Mouse (Mus musculus) megakaryocyte, embryonic 14.5 days (primary cell): ENCODE measurements at regions not wholly inside any gene's neighbourhood (a gene's known extent, or its start where the extent isn't known, plus 50 kb on each side); places are given as distances from the start of the nearest gene placed in this dataset.

Source experiments
- FLI1 ChIP-seq: IDR thresholded peaks from 2 replicates; pipeline ENCODE4 v1.6.1; 2012; ENCODE audit warnings: low read length, inconsistent platforms, mixed read lengths
- GATA1 ChIP-seq: IDR thresholded peaks from 3 replicates; pipeline ENCODE4 v1.6.1; 2012; ENCODE audit warnings: mixed read lengths, low read length, inconsistent platforms, borderline replicate concordance

GRCm38 (mm10) chr13:39835302-39835701 lies 525.9 kb downstream of the Ofcc1 start:
- TF ChIP-seq GATA1 (no peak), FLI1 (no peak)
